Mouse (Mus musculus): ENCODE measurements around the gene Rpf1.

The Rpf1 gene

DNA sequence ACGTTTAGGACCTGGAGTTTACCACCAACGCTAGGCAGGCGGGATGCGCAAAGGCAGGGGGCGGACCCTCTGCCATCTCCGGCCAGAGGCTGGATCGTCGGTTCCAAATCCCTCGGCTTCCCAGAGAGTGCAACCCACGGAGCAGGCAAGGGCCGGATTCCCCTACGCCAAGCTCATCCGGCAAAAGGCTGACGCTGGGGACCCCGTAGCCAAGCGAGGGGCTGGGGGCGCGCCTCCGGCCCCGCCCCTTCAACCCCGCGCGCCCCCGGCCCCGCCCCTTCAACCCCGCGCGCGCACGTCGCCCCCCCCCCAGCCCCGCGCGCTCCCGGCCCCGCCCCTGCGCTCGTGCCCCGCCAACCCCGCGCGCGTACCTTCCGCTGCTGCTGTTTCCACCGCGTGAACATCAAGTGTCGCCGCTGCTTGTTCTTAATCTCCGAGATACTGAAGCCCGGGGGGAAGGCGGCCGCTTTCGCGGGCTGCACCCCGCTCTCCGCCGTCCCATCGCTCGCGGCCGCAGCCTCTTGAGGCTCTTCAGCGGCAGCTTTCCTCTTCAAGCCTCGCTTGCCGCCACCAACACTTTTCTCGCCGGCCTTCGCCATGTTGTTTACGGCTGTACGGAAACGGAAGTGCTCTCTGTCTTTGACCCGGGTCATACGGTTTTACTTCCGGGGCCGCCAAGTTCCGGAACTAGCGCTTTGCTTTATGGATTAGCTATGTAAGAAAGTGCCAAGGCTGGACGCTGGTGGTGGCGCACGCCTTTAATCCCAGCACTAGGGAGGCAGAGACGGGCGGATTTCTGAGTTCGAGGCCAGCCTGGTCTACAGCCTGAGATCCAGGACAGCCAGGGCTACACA is at the start of gene Rpf1:
Rpf1 (minus strand) TSS at position 632 of the 854 bp plus-strand sequence.
- peak; percentile 94 for DNase-seq

GRCm38 (mm10) chr3:146570939-146571338 is 49.7 kb upstream of the Rpf1 start:
- DNase-seq = no peak

- DNase-seq = no peak
Measured at GRCm38 (mm10) chr3:146570148-146570782, 49.0 kb upstream of the Rpf1 start, which contains the start of gene Uox. Uox (plus strand) TSS chr3:146570426.

DNA sequence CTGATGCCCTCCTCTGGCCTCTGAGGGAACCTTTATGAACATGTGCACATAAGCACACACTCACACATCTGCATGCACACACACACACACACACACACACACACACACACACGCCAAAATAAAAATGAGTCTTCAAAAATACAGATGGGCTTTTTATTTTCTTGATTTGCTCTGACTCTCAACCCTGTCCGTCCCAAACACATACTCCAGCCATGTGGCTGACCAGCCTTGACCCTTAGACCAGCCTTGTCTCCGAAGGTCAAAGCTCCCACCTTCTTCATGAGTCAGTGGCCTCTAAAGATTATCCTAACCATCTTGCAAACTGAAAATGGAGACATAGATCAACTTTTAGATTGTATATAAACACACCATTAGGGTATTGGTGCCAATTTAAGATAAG is 48.4 kb upstream of the Rpf1 start:
- no peak for DNase-seq

DNA sequence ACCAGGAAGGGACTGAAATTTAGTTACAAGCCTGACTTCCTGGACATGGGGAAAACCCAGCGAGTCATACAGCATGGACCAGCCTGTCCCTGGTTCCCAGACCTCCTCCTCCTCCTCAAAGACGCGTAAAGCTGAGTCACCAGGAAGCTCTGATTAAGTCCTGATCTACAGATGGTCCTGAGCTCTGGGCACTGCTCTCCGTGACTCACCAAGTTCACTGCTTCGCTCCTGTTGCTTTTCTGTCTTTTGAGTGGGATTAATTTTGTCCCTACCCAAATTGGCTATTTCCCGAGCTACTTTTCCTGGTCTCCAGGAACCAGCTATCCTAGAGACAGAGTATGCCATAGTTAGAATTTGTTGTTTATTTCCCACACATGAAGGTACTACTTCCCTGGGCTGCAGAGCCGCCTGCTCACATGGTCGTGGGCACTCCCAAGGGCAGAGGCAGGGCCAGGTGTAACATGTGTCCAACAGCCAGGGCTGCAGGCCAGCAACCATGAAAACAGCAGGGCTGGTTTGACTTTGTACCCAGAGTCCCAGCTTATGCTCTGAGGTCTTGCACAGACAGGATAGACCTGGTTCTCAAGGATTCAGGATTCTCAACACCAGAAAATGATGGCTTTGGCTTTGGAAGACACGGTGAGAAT is 46.8 kb upstream of the Rpf1 start:
- peak; percentile 55 for DNase-seq

DNA sequence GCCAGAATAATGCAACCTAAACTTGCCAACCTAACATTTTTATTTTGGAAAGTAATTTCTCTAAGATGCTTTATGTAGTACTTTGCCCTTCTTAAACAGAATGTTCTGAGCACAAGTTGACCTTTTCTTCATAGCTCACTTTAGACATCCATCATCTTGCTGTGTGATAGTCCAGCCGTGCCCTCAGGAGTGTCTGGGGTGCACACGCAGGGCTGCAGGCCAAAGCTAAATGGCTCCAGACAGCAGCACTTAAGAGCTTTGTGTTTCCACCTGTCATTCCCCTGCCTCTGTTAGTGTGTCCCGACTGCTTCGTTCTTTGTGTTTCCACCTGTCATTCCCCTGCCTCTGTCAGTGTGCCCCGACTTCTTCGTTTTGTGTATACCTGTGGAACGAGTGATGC is 46.1 kb upstream of the Rpf1 start:
- no peak for DNase-seq

GRCm38 (mm10) chr3:146565065-146565411 is 43.8 kb upstream of the Rpf1 start:
- no peak for DNase-seq

- DNase-seq = peak; percentile 69
Measured at GRCm38 (mm10) chr3:146564268-146565064, 43.2 kb upstream of the Rpf1 start.

GRCm38 (mm10) chr3:146562936-146563335 is 41.7 kb upstream of the Rpf1 start:
- no peak for DNase-seq

DNA sequence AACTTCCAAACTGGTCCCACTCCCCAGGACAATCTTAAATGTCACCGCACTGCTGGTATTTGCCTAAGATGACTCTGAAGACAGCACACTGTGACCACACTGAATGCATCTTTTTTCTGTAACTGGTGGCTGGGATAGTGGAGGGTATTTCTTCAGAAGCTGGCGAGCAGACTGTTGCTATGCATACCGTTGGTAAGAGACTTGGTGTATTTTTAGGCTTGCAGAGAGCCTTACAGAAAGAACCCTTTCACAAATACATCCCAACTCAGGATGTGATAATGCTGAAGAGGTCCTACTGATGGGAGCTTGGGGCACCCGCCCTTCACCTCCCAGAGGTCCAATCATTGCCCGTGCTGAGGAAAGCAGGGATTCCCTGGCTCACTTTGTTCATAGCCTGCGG is 36.3 kb upstream of the Rpf1 start:
- DNase-seq = no peak

- no peak for DNase-seq
Measured at GRCm38 (mm10) chr3:146556567-146556966, 35.3 kb upstream of the Rpf1 start.

DNA sequence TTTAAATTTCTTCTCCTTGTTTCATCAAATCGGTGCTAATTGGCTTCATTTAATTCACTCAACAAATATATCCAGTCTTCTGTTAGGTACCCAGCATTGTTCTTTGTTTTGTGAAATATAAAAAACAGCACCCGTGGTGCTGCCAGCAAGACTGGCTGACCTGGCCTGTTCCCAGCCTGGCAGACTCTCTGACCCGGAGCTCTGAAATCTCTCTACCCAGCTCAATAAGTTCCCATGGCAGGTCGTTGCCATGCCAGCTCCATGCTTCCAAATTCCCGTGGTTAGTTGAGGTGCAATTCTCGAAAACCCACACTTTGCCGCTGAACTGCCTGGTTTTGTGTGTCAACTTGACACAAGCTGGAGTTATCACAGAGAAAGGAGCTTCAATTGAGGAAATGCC is 33.6 kb upstream of the Rpf1 start:
- no peak for DNase-seq

GRCm38 (mm10) chr3:146543632-146544031 is 22.4 kb upstream of the Rpf1 start:
- DNase-seq = no peak

DNA sequence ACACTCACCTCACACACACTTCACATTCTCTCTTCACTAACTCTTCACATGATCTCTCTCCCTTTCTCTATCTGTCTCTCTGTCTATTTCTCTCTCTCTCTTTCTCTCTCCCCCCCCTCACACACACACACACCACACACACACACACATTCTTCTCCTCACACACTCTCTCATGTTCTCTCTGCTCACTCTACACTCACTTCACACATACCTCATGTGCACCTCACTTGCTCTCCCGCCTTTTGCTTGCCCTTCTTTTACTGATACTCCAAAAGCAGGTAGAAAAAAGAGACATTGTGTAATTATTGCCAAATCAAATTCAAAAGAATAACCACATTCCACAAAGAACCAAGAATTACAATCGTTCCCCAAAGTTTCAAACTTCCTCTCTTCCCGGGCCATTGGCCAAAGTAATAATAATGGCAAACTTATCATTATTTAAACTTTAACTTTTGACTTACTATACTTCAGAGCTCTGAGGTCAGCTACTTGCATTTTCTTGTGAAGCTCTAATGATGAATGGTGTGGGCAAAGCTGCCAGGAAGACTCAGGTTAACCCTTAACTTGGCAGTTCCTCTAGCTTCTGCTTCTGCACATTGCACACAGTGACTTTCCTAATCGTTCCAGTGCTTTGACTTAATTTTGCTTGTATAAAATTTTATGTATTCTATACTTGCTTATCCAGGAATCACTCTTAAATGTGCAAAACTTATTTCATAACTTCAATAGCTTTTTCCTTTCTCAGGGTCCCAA is 19.5 kb upstream of the Rpf1 start:
- no peak for DNase-seq

- no peak for DNase-seq
Measured at GRCm38 (mm10) chr3:146534986-146535385, 13.8 kb upstream of the Rpf1 start.

GRCm38 (mm10) chr3:146528335-146528734 is 7.1 kb upstream of the Rpf1 start:
- DNase-seq = no peak

DNA sequence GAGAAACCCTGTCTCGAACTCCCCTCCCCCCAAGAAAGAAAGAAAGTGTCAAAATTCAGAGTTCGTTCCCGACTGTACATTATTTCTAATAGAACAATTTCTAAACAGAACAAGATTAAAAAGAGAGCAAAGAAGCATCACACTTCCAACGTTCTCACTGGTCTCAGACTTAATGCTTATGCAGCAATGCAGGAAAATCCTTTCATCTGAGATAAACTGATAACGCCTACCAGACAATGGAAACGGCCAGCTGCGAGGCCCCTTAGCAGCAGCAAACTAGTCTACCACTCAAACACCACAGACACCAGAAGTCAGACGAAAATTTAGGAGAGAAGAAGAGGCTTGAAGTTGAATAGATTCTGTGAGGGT is 407 bp upstream of the Rpf1 start:
- DNase-seq = no peak

DNA sequence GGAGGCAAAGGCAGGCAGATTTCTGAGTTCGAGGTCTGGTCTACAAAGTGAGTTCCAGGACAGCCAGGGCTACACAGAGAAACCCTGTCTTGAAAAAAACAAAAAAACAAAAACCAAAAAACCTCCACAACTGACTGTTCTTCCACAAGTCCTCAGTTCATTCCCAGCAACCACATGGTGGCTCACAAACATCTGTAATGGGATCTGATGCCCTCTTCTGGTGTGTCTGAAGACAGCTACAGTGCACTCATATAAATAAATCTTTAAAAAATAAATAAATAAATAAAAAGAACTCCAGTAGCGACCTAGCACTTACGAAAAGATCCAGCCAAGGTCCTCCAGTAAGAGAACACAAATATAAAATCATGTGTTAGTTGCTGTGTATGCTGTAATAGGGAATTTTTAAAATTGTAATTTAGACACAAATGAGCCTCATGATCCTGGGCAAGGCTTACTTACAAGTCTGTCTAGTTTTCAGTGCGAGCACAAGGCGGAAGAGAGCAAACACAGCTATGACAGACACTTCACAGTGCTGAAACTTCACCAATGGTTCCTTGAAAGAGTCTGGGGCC is 917 bp downstream of the Rpf1 start:
- DNase-seq = no peak

- DNase-seq = no peak
Measured at GRCm38 (mm10) chr3:146506711-146507110, 14.5 kb downstream of the Rpf1 start.

DNA sequence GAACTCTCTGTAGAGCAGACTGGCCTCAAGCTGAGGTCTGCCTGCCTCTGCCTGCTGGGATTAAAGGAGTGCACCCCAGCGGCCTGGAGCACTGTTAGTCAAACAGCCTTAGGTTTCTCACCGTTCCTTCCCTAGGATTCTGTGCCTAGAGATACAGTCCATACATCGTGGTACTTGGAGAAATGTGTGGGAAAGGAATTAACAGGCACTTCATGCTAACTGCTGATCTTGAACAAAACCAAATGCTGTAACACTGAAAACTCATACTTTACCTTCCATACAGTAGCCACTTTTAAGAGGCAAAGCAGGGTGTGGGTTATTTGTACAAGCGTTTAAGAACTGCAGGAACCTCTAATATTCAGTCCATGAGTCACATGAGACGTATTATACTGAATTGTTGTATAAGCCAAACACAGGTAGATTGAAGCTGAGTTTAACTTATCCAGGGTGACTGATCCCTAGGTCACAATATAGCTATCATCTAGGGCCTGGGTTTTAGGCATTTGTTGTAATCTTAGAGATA is 19.6 kb downstream of the Rpf1 start:
- no peak for DNase-seq

DNA sequence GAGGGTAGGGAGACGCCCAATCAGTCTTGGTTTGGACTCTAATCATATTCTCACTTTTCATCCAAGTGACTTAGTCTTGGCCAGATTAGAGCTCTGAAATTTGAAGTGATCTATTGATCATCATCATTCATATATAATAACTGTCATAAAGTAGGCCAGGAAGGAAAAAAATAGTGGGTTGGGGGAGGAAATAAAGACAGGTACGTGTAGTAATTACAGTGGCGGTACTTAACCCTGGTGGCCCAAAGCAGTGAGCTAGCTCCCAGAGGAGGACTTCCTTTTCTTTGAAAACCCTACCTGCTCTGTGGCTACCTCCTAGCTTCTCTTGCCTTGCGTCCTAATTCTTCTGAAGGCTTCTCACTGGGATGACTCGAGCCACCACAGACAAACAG is 20.4 kb downstream of the Rpf1 start:
- no peak for DNase-seq

Measured in right cerebral cortex, adult 18-20 months (tissue).